Comparison of ENCODE assay signal across 8 mouse cellular contexts in genomic region chr3:57846912-57847759, GRCm38 (mm10). TPM values are rescaled to one million over a fixed set of nuclear protein-coding genes. Genes with fewer than 3 reads are reported as not detected.
A peak's percentile ranks its signal among the peaks of the same experiment; 100 is the strongest.
DNase-seq lines count a peak whose midpoint lies in the region; ATAC-seq and TF ChIP-seq lines count a peak whose summit lies in the region.

No protein-coding gene starts in this region.

- in situ Hi-C loops in ES-E14 (cut with MboI; ENCODE audit: low sequenced_read_pairs in 2 of 2, unreplicated experiment in 2 of 2) = loop anchor here in 1 of 2 experiments (10.0 kb wide), 1 partner anchor 278 kb away; no protein-coding TSS in a partner anchor

- H3K36me3 ChIP-seq in ES-E14 (ENCODE audit: control insufficient read depth, insufficient read depth, low read length, poor library complexity, severe bottlenecking) = no peaks in the 10 kb centered on the region
- peaks cover 16% of the 10 kb centered on the region for H3K36me3 ChIP-seq in hindbrain, embryonic 12.5 days

- H3K9me3 ChIP-seq in ES-E14 (ENCODE audit: control insufficient read depth, insufficient read depth, low read depth, low read length) = no peaks in the 10 kb centered on the region
- H3K9me3 ChIP-seq in hindbrain, embryonic 12.5 days (replicated peaks) = no peaks in the 10 kb centered on the region

- H3K9ac ChIP-seq in ES-E14 (ENCODE audit: insufficient read depth, low read depth, low read length, poor library complexity, severe bottlenecking) = peak overlapping the region; percentile 71
- peak overlapping the region; percentile 98 for H3K9ac ChIP-seq in hindbrain, embryonic 12.5 days

- H3K4me1 ChIP-seq in ES-E14 (ENCODE audit: control insufficient read depth in 2 of 2, insufficient read depth in 2 of 2, low read length in 2 of 2, poor library complexity in 1 of 2) = peaks cover 0 to 2% of the 10 kb centered on the region in 2 experiments; a peak in 3 of 4 replicates
- peaks cover 12% of the 10 kb centered on the region for H3K4me1 ChIP-seq in hindbrain, embryonic 12.5 days

- no peaks in the 10 kb centered on the region for H3K27me3 ChIP-seq in hindbrain, embryonic 12.5 days

- H3K4me3 ChIP-seq in ES-E14 (ENCODE audit: insufficient read depth in 1 of 2, low read depth in 1 of 2, low read length in 2 of 2, poor library complexity in 1 of 2, severe bottlenecking in 1 of 2) = peak overlapping the region; percentile 77 to 90
- peak overlapping the region; percentile 94 for H3K4me3 ChIP-seq in hindbrain, embryonic 12.5 days

- no peak overlapping the region for H3K27ac ChIP-seq in ES-E14 (ENCODE audit: insufficient read depth, low read depth, low read length, poor library complexity, severe bottlenecking)
- H3K27ac ChIP-seq in hindbrain, embryonic 12.5 days = peak overlapping the region; percentile 100

- DNase-seq in ES-E14 (ENCODE audit: low read depth, low spot score) = peak; percentile 40
- peak; percentile 62 to 78 for DNase-seq in cerebellum, adult 18-20 months
- peak; percentile 45 to 53 for DNase-seq in frontal cortex, postnatal 14 days (ENCODE audit: low spot score in 2 of 2)
- DNase-seq in layer of hippocampus, postnatal 36 days = peak; percentile 58 to 63
- DNase-seq in lung, postnatal 25 days (ENCODE audit: low spot score) = peak; percentile 12
- peak; percentile 39 for DNase-seq in retina, postnatal 7 days (ENCODE audit: low read depth, low spot score)
- peak; percentile 30 to 68 for DNase-seq in urinary bladder, adult 18-20 months (ENCODE audit: low spot score in 2 of 2)

- H3K4me2 ChIP-seq in hindbrain, embryonic 12.5 days (replicated peaks) = peak overlapping the region; percentile 53

- under 1% methylated on average over 67 of the region's 104 CpGs for WGBS in hindbrain, embryonic 12.5 days

- ATAC-seq in hindbrain, embryonic 12.5 days (ENCODE audit: low FRiP score) = peak; percentile 83

TF ChIP-seq in ES-E14, 5 proteins besides CTCF, POLR2A, EP300 and RAD21:
- TF ChIP-seq HCFC1 (IDR thresholded peaks at IDR 0.05; ENCODE audit: borderline replicate concordance, insufficient read depth, low read length) (no peak), ZNF384 (IDR thresholded peaks at IDR 0.05; ENCODE audit: low read depth, low read length) (no peak), CHD2 (IDR thresholded peaks at IDR 0.05; ENCODE audit: low read depth, low read length) (no peak), MAFK (IDR thresholded peaks at IDR 0.05; ENCODE audit: insufficient read depth, low read depth, low read length) (no peak), ZC3H11A (IDR thresholded peaks at IDR 0.05; ENCODE audit: borderline replicate concordance, low read depth, low read length) (no peak)

RNA-seq across cellular contexts. Expression of gene Pfn2, which starts 0.7 kb away (rescaled TPM):
- 5.4 and 9.5 TPM in 2 replicates for total RNA-seq in ES-E14 (2012; rRNA removed)
- 402 and 407 TPM in 2 replicates for polyA plus RNA-seq in hindbrain, embryonic 12.5 days (2016; fragmentation: Nextera tagmentation; extraction: Ambion mirVana)
- 100 to 1,000 TPM; 529 to 554 TPM for total RNA-seq in layer of hippocampus, postnatal 36 days (2021)

Comparison
In these comparisons a context has a peak if more than half of its experiments do, and no peak if none do; other contexts are left out.
1. DNase-seq: peak in every context shown above with its lines; median percentile 70 in cerebellum, adult 18-20 months; 60 in layer of hippocampus, postnatal 36 days; 49 in frontal cortex, postnatal 14 days; 49 in urinary bladder, adult 18-20 months; 40 in ES-E14; 39 in retina, postnatal 7 days; 12 in lung, postnatal 25 days.
2. RNA of gene Pfn2, which starts 0.7 kb away (total RNA-seq): 529 to 554 TPM in layer of hippocampus, postnatal 36 days; 5.4 to 9.5 TPM in ES-E14; every median in the first group is over 10 times any median in the second.